Mouse (Mus musculus) hindbrain, embryonic 13.5 days (tissue): ENCODE results near the gene Clk2. TPM values are rescaled to one million over a fixed set of nuclear protein-coding genes. Genes with fewer than 3 reads are reported as not detected.
"Not testable (repeated sequence)": the region's sequence is repeated elsewhere in the genome, so short reads cannot be mapped to it uniquely, and the experiment has no call there.

Experiments
- ATAC-seq: fragments of 200-750 bp; cut with Nextera tagmentation; 2 replicates; pipeline ENCODE4 v1.8.0; 2017; ENCODE audit warnings: moderate TSS enrichment; ENCODE audit not compliant: low FRiP score
- H3K27ac ChIP-seq: fragments of 300-500 bp; sonication (generic); 2 replicates; pipeline ENCODE4 v1.5.1; 2015; ENCODE audit warnings: inconsistent platforms, mild to moderate bottlenecking, moderate library complexity
- H3K27me3 ChIP-seq: fragments of 300-500 bp; sonication (generic); 2 replicates; pipeline ENCODE4 v1.6.1; 2015; ENCODE audit warnings: mild to moderate bottlenecking, inconsistent platforms
- H3K36me3 ChIP-seq: fragments of 300-500 bp; sonication (generic); 2 replicates; pipeline ENCODE4 v1.6.1; 2015; ENCODE audit warnings: mild to moderate bottlenecking, inconsistent platforms
- H3K4me1 ChIP-seq: fragments of 300-500 bp; sonication (generic); replicated peaks from 2 replicates; pipeline ENCODE4 v1.6.1; 2015; ENCODE audit warnings: inconsistent platforms
- H3K4me2 ChIP-seq: fragments of 300-500 bp; sonication (generic); 2 replicates; pipeline ENCODE4 v1.6.1; 2015; ENCODE audit warnings: inconsistent platforms, mild to moderate bottlenecking, moderate library complexity
- H3K4me3 ChIP-seq: fragments of 300-500 bp; sonication (generic); 2 replicates; pipeline ENCODE4 v1.5.1; 2015; ENCODE audit warnings: mild to moderate bottlenecking, inconsistent platforms
- H3K9ac ChIP-seq: fragments of 300-500 bp; sonication (generic); 2 replicates; pipeline ENCODE4 v1.6.1; 2015; ENCODE audit warnings: mild to moderate bottlenecking, inconsistent platforms
- H3K9me3 ChIP-seq: fragments of 300-500 bp; sonication (generic); 2 replicates; pipeline ENCODE4 v1.6.1; 2016; ENCODE audit warnings: inconsistent platforms
- WGBS: fragments of 180-500 bp; shearing (Covaris S2); methylation state at CpG from one replicate; pipeline ENCODE4 v1.1.7; 2015; 5-methylcytosine and 5-hydroxymethylcytosine counted together
- polyA plus RNA-seq: library from polyadenylated mRNA; unstranded; fragments of >200 nt; fragmentation: Nextera tagmentation; extraction: Ambion mirVana; gene quantifications from 2 replicates; pipeline ENCODE4 v1.2.1, GENCODE M21; 2015

The Clk2 gene
- polyA plus RNA-seq, 1 experiment from 2014 or later = 24.5 TPM

- peak; percentile 22 for ATAC-seq
- H3K27ac ChIP-seq = peak overlapping the region; percentile 99
- no peaks in the 10 kb centered on the region for H3K27me3 ChIP-seq
- 0% methylated on average over 6 of the region's 6 CpGs for WGBS
- peak overlapping the region; percentile 69 for H3K4me2 ChIP-seq
- H3K36me3 ChIP-seq = peaks cover 8% of the 10 kb centered on the region
- H3K9ac ChIP-seq = peak overlapping the region; percentile 88
- H3K4me3 ChIP-seq = peak overlapping the region; percentile 64
- H3K4me1 ChIP-seq = peaks cover 60% of the 10 kb centered on the region
- no peaks in the 10 kb centered on the region for H3K9me3 ChIP-seq
Observed at GRCm38 (mm10) chr3:89215853-89216252, 51.3 kb downstream of the Clk2 start.

DNA sequence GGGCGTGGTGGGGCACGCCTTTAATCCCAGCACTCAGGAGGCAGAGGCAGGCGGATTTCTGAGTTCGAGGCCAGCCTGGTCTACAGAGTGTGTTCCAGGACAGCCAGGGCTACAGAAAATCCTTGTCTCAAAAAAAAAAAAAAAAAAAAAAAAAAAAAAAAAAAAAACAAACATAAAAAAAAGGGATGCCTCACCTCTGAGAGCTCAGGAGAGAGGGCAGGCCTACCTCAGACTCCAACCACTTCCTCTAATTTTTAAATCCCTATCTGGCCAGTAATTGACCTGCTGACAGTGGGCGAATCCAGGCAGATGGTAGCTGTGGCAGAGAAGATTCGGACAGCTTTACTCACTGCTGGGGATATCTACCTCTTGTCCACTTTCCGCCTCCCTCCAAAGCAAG is 51.8 kb downstream of the Clk2 start:
- Histone ChIP-seq H3K27ac (peak overlapping the region; percentile 99; the same call in 1 of the 2 replicates), H3K9ac (peak overlapping the region; percentile 14; the same call in 1 of the 2 replicates)

DNA sequence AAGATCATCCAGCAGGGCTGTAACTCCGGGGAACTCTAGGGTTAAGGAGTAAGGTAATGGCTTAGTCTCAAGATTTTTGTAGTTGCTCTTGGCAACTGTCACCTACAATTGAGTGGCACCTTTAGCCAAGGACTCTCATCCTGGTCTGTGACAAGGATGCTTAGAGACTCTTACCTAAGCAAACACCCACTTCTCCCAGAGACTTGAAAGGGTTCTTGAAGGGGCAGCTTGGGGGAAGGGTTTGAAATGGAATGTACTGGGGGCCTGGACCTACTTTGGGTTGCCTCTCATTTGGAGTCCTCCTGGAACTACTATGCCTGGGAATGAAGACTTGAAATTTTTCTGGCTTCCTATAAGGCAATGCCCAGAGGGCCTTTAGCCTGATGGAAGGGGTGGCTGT is 53.7 kb downstream of the Clk2 start:
- no peak overlapping the region for H3K4me2 ChIP-seq
- no peaks in the 10 kb centered on the region for H3K9me3 ChIP-seq
- peaks cover 15% of the 10 kb centered on the region for H3K36me3 ChIP-seq
- H3K27ac ChIP-seq = 0 out of 2 replicates have a peak overlapping the region, but pooled peaks have one; percentile 9
- no peaks in the 10 kb centered on the region for H3K27me3 ChIP-seq
- no peak overlapping the region for H3K4me3 ChIP-seq
- no peak for ATAC-seq
- H3K9ac ChIP-seq = 0 out of 2 replicates have a peak overlapping the region, but pooled peaks have one; percentile 39
- peaks cover 50% of the 10 kb centered on the region for H3K4me1 ChIP-seq
- WGBS = 72% methylated on average over 1 of the region's 1 CpGs

More for the DNA sequence above, 51.8 kb downstream of the Clk2 start:
- H3K36me3 ChIP-seq, H3K27me3 ChIP-seq, H3K9me3 ChIP-seq, ATAC-seq: not testable (repeated sequence)
- Histone ChIP-seq H3K4me3 (peak overlapping the region; percentile 64; the same call in 1 of the 2 replicates), H3K4me2 (peak overlapping the region; percentile 69; the same call in 1 of the 2 replicates), H3K4me1 (peaks cover 60% of the 10 kb centered on the region)
- 68% methylated on average over 7 of the region's 7 CpGs for WGBS

DNA sequence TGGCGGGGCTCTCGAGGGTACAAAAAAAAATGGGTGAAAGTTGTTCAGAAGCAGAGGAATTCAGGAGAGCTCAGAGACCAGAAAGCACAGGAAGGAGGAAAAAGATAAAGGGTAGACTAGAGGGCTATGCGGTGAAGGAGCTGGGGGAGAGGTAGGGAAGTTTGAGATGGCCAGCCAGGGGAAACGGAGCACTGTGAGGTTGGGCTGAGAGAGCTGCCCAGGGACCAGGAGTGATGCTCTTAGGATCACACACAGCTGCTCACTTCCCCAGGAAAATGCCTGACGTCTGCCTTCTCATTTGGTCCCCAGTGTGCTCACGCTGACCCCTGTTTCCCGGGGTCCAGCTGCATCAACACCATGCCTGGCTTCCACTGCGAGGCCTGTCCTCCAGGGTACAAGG is 55.0 kb downstream of the Clk2 start:
- Histone ChIP-seq H3K27ac (peak overlapping the region; percentile 30; the same call in 1 of the 2 replicates), H3K9me3 (no peaks in the 10 kb centered on the region), H3K9ac (peak overlapping the region; percentile 46), H3K4me1 (peaks cover 58% of the 10 kb centered on the region), H3K4me3 (no peak overlapping the region), H3K36me3 (peaks cover 16% of the 10 kb centered on the region), H3K27me3 (no peaks in the 10 kb centered on the region), H3K4me2 (no peak overlapping the region)
- WGBS = 36% methylated on average over 8 of the region's 8 CpGs
- ATAC-seq = no peak

- H3K4me3 ChIP-seq = no peak overlapping the region
- H3K4me2 ChIP-seq = no peak overlapping the region
- peaks cover 58% of the 10 kb centered on the region for H3K4me1 ChIP-seq
- H3K27me3 ChIP-seq = no peaks in the 10 kb centered on the region
- peaks cover 16% of the 10 kb centered on the region for H3K36me3 ChIP-seq
- no peaks in the 10 kb centered on the region for H3K9me3 ChIP-seq
- WGBS = 67% methylated on average over 5 of the region's 5 CpGs
- ATAC-seq = no peak
- 0 out of 2 replicates have a peak overlapping the region, but pooled peaks have one; percentile 13 for H3K9ac ChIP-seq
- peak overlapping the region; percentile 18; the same call in 1 of the 2 replicates for H3K27ac ChIP-seq
Observed at GRCm38 (mm10) chr3:89221167-89221566, 56.6 kb downstream of the Clk2 start.

GRCm38 (mm10) chr3:89224796-89225195 is 60.2 kb downstream of the Clk2 start:
- 0 out of 2 replicates have a peak, but pooled peaks cover 8% of the 10 kb centered on the region for H3K27me3 ChIP-seq
- ATAC-seq = no peak
- peak overlapping the region; percentile 92 for H3K27ac ChIP-seq
- WGBS = 35% methylated on average over 11 of the region's 11 CpGs
- no peaks in the 10 kb centered on the region for H3K9me3 ChIP-seq
- peak overlapping the region; percentile 68 for H3K4me2 ChIP-seq
- peaks cover 72% of the 10 kb centered on the region for H3K4me1 ChIP-seq
- H3K4me3 ChIP-seq = peak overlapping the region; percentile 49
- H3K9ac ChIP-seq = peak overlapping the region; percentile 78
- peaks cover 12% of the 10 kb centered on the region for H3K36me3 ChIP-seq

- H3K27ac ChIP-seq = peak overlapping the region; percentile 92
- peak overlapping the region; percentile 49 for H3K4me3 ChIP-seq
- H3K9ac ChIP-seq = peak overlapping the region; percentile 78
- H3K4me2 ChIP-seq = peak overlapping the region; percentile 68
- H3K36me3 ChIP-seq = peaks cover 12% of the 10 kb centered on the region
- H3K27me3 ChIP-seq = 0 out of 2 replicates have a peak, but pooled peaks cover 8% of the 10 kb centered on the region
- ATAC-seq = no peak
- peaks cover 66% of the 10 kb centered on the region for H3K4me1 ChIP-seq
- 25% methylated on average over 12 of the region's 12 CpGs for WGBS
- no peaks in the 10 kb centered on the region for H3K9me3 ChIP-seq
Observed at GRCm38 (mm10) chr3:89225321-89225815, 60.8 kb downstream of the Clk2 start.

- WGBS = 5% methylated on average over 4 of the region's 4 CpGs
- peak; percentile 68 for ATAC-seq
- peaks cover 64% of the 10 kb centered on the region for H3K4me1 ChIP-seq
Observed at GRCm38 (mm10) chr3:89225918-89226317, 61.3 kb downstream of the Clk2 start.

DNA sequence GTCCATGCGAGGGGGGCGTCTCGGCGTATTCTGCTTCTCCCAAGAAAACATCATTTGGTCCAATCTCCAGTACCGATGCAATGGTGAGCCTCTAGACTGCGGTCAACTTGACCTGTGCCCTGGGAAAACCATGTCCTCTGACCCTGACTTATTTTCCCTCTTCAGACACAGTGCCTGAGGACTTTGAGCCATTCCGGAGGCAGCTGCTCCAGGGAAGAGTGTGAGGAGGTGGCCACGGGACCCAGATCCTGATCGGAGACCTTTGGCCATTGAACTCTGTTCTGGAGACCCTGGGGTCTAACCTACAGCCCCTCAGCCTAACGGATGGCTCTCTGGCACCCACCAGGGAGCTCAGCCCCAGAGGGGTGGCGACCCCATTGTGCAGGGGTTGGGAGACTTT is 61.8 kb downstream of the Clk2 start:
- H3K36me3 ChIP-seq = peaks cover 11% of the 10 kb centered on the region
- peak overlapping the region; percentile 78 for H3K9ac ChIP-seq
- H3K4me1 ChIP-seq = peaks cover 62% of the 10 kb centered on the region
- 8% methylated on average over 11 of the region's 11 CpGs for WGBS
- H3K27me3 ChIP-seq = 0 out of 2 replicates have a peak, but pooled peaks cover 8% of the 10 kb centered on the region
- peak overlapping the region; percentile 68 for H3K4me2 ChIP-seq
- no peaks in the 10 kb centered on the region for H3K9me3 ChIP-seq
- no peak for ATAC-seq
- H3K4me3 ChIP-seq = peak overlapping the region; percentile 49
- peak overlapping the region; percentile 92 for H3K27ac ChIP-seq

More at GRCm38 (mm10) chr3:89225918-89226317, 61.3 kb downstream of the Clk2 start:
- Histone ChIP-seq H3K9ac (peak overlapping the region; percentile 78), H3K27me3 (0 out of 2 replicates have a peak, but pooled peaks cover 8% of the 10 kb centered on the region), H3K36me3 (peaks cover 12% of the 10 kb centered on the region), H3K4me3 (peak overlapping the region; percentile 49), H3K4me2 (peak overlapping the region; percentile 68), H3K27ac (peak overlapping the region; percentile 92), H3K9me3 (no peaks in the 10 kb centered on the region)

Other genes with a start within 250 kb of the Clk2 start
- 21.5 and 22.5 TPM in 2 replicates for gene Ash1l, start 214.2 kb upstream of the Clk2 start, polyA plus RNA-seq
- gene Dap3, start 213.6 kb upstream of the Clk2 start, polyA plus RNA-seq = 135 and 140 TPM in 2 replicates
- gene Rusc1, start 71.5 kb upstream of the Clk2 start, polyA plus RNA-seq = 74.5 and 76.0 TPM in 2 replicates
- not detected in 2 replicates for gene Gm43738, start 63.7 kb upstream of the Clk2 start, polyA plus RNA-seq
- gene Fdps, start 62.8 kb upstream of the Clk2 start, polyA plus RNA-seq = 312 and 322 TPM in 2 replicates
- 0.30 TPM in 1 of 2 replicates, not detected in the other for gene Pklr, start 28.7 kb upstream of the Clk2 start, polyA plus RNA-seq
- gene Hcn3, start 4.6 kb upstream of the Clk2 start, polyA plus RNA-seq = 33.5 and 35.1 TPM in 2 replicates
- 127 and 130 TPM in 2 replicates for gene Scamp3, start 12.7 kb downstream of the Clk2 start, polyA plus RNA-seq
- 29.9 and 30.0 TPM in 2 replicates for gene Fam189b, start 18.3 kb downstream of the Clk2 start, polyA plus RNA-seq
- 47.9 TPM in 2 replicates for gene Gba, start 38.1 kb downstream of the Clk2 start, polyA plus RNA-seq
- 53.5 and 60.7 TPM in 2 replicates for gene Thbs3, start 50.4 kb downstream of the Clk2 start, polyA plus RNA-seq
- 161 and 166 TPM in 2 replicates for gene Mtx1, start 62.3 kb downstream of the Clk2 start, polyA plus RNA-seq
- 1.3 and 2.8 TPM in 2 replicates for gene Muc1, start 64.3 kb downstream of the Clk2 start, polyA plus RNA-seq
- gene Krtcap2, start 81.2 kb downstream of the Clk2 start, polyA plus RNA-seq = 205 and 209 TPM in 2 replicates
- 64.3 and 68.1 TPM in 2 replicates for gene Trim46, start 81.5 kb downstream of the Clk2 start, polyA plus RNA-seq
- gene Dpm3, start 94.6 kb downstream of the Clk2 start, polyA plus RNA-seq = 74.4 and 76.2 TPM in 2 replicates
- 34.6 and 38.0 TPM in 2 replicates for gene Slc50a1, start 105.8 kb downstream of the Clk2 start, polyA plus RNA-seq
- 12.1 and 12.4 TPM in 2 replicates for gene Efna1, start 116.3 kb downstream of the Clk2 start, polyA plus RNA-seq
- 46.8 and 49.7 TPM in 2 replicates for gene Efna3, start 158.2 kb downstream of the Clk2 start, polyA plus RNA-seq
- gene Efna4, start 173.2 kb downstream of the Clk2 start, polyA plus RNA-seq = 8.6 and 9.8 TPM in 2 replicates
- gene Adam15, start 185.2 kb downstream of the Clk2 start, polyA plus RNA-seq = 41.5 and 47.0 TPM in 2 replicates
- 0.14 and 0.17 TPM in 2 replicates for gene Dcst2, start 197.2 kb downstream of the Clk2 start, polyA plus RNA-seq
- gene Dcst1, start 200.5 kb downstream of the Clk2 start, polyA plus RNA-seq = 1.1 and 1.3 TPM in 2 replicates
- 0.70 and 0.73 TPM in 2 replicates for gene Zbtb7b, start 230.0 kb downstream of the Clk2 start, polyA plus RNA-seq
- gene Lenep, start 238.0 kb downstream of the Clk2 start, polyA plus RNA-seq = 1.1 and 1.4 TPM in 2 replicates
- 38.5 and 39.3 TPM in 2 replicates for gene Flad1, start 247.1 kb downstream of the Clk2 start, polyA plus RNA-seq